Mouse (Mus musculus): Measurements from ENCODE around the gene Vangl2. TPM values are rescaled to one million over a fixed set of nuclear protein-coding genes. Genes with fewer than 3 reads are reported as not detected.

The Vangl2 gene
- polyA plus RNA-seq, 1 experiment from 2014 or later = 52.9 TPM

- Histone ChIP-seq H3K27me3 (ENCODE audit: control insufficient read depth, insufficient read depth, low read length) (no peaks in the 10 kb centered on the region), H3K27ac (ENCODE audit: low read depth, low read length) (peak overlapping the region; percentile 32; the same call in 1 of the 2 replicates), H3K4me2 (peak overlapping the region; percentile 84), H3K9me3 (ENCODE audit: control insufficient read depth, low read length) (no peaks in the 10 kb centered on the region), H3K4me3 (ENCODE audit: low read depth, low read length) (peak overlapping the region; percentile 93), H3K36me3 (ENCODE audit: control insufficient read depth, insufficient read depth, low read length) (no peaks in the 10 kb centered on the region), H3K9ac (ENCODE audit: low read length) (peak overlapping the region; percentile 98), H3K4me1 (ENCODE audit: control insufficient read depth, insufficient read depth, low read length) (peaks cover 51% of the 10 kb centered on the region)
- WGBS = 20% methylated on average over 8 of the region's 8 CpGs
- DNase-seq (ENCODE audit: low spot score, missing footprints) (peak; percentile 90), ATAC-seq (ENCODE audit: low FRiP score) (no peak)
Observed at GRCm38 (mm10) chr1:172025201-172025904, 2.9 kb downstream of the Vangl2 start.

- Histone ChIP-seq H3K36me3 (ENCODE audit: control insufficient read depth, insufficient read depth, low read length) (no peaks in the 10 kb centered on the region), H3K27ac (ENCODE audit: low read depth, low read length) (no peak overlapping the region), H3K9me3 (ENCODE audit: control insufficient read depth, low read length) (no peaks in the 10 kb centered on the region), H3K4me1 (ENCODE audit: control insufficient read depth, insufficient read depth, low read length) (peaks cover 62% of the 10 kb centered on the region), H3K9ac (ENCODE audit: low read length) (peak overlapping the region; percentile 98), H3K4me3 (ENCODE audit: low read depth, low read length) (peak overlapping the region; percentile 93), H3K4me2 (peak overlapping the region; percentile 84), H3K27me3 (ENCODE audit: control insufficient read depth, insufficient read depth, low read length) (no peaks in the 10 kb centered on the region)
- ATAC-seq (ENCODE audit: low FRiP score) = no peak
- peak; percentile 87 for DNase-seq (ENCODE audit: low spot score, missing footprints)
- 13% methylated on average over 9 of the region's 9 CpGs for WGBS
Observed at GRCm38 (mm10) chr1:172024140-172024895, 3.9 kb downstream of the Vangl2 start.

DNA sequence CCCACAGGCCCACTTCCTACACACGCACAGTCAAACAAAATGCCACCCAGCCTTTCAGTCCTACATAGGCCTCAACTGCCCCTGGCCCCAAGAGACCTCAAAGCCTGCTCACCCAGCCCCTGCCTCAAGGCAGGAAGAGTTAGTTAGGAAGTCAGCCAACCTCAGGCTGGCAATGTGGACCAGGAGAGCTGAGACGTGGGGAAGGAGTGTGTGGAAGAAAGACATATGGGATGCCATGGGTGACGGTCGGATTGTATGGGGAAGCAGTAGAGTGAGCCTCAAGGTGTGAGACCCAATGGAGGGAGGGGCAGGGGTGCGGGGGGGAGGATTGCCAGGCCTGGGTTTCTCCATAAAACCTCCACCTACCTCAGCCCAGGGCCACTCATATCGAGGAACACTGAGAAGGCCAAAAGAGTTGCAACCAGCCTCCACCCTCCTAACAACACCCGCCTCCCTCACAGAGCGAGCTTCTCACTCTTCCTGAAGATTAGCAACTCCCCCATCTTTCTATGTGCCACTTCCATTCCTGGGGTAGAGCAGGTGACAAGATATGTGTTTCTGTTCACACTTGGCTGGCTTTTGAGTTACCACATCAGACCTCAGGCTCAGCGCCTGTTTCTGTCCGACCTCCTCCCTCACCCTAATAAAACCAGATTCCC lies 8.3 kb downstream of the Vangl2 start:
- no peaks in the 10 kb centered on the region for H3K36me3 ChIP-seq (ENCODE audit: control insufficient read depth, insufficient read depth, low read length)
- peaks cover 79% of the 10 kb centered on the region for H3K4me1 ChIP-seq (ENCODE audit: control insufficient read depth, insufficient read depth, low read length)
- H3K4me2 ChIP-seq = no peak overlapping the region
- H3K9me3 ChIP-seq (ENCODE audit: control insufficient read depth, low read length) = no peaks in the 10 kb centered on the region
- no peaks in the 10 kb centered on the region for H3K27me3 ChIP-seq (ENCODE audit: control insufficient read depth, insufficient read depth, low read length)
- H3K4me3 ChIP-seq (ENCODE audit: low read depth, low read length) = no peak overlapping the region
- H3K27ac ChIP-seq (ENCODE audit: low read depth, low read length) = peak overlapping the region; percentile 86; the same call in 1 of the 2 replicates
- peak; percentile 75 for DNase-seq (ENCODE audit: low spot score, missing footprints)
- peak overlapping the region; percentile 28; the same call in 1 of the 2 replicates for H3K9ac ChIP-seq (ENCODE audit: low read length)
- no peak for ATAC-seq (ENCODE audit: low FRiP score)
- 80% methylated on average over 10 of the region's 10 CpGs for WGBS

DNA sequence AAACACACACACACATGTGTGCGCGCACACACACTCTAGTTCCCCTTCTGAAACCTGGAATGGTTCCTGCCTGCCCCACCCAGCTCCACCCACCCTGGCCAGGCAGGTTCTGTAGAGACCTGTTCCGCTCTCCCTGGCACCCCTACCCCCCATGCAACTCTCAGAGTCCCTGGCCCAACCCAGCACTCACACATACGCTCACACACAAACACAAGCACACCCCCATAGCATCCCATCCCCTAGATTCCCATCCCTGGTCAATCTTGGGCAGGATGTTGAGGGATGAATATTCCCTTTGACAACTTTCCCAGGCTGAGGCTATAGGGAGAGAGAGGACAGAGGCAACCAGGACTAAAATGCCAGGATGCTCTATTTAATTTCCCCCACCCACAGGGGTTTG lies 8.9 kb downstream of the Vangl2 start:
- no peaks in the 10 kb centered on the region for H3K36me3 ChIP-seq (ENCODE audit: control insufficient read depth, insufficient read depth, low read length)

GRCm38 (mm10) chr1:172018336-172019311 lies 9.6 kb downstream of the Vangl2 start:
- H3K27me3 ChIP-seq (ENCODE audit: control insufficient read depth, insufficient read depth, low read length) = no peaks in the 10 kb centered on the region
- peaks cover 79% of the 10 kb centered on the region for H3K4me1 ChIP-seq (ENCODE audit: control insufficient read depth, insufficient read depth, low read length)
- 62% methylated on average over 9 of the region's 9 CpGs for WGBS
- H3K27ac ChIP-seq (ENCODE audit: low read depth, low read length) = peak overlapping the region; percentile 86
- H3K9me3 ChIP-seq (ENCODE audit: control insufficient read depth, low read length) = no peaks in the 10 kb centered on the region
- H3K9ac ChIP-seq (ENCODE audit: low read length) = no peak overlapping the region
- H3K36me3 ChIP-seq (ENCODE audit: control insufficient read depth, insufficient read depth, low read length) = no peaks in the 10 kb centered on the region
- no peak overlapping the region for H3K4me3 ChIP-seq (ENCODE audit: low read depth, low read length)
- ATAC-seq (ENCODE audit: low FRiP score) (no peak), DNase-seq (ENCODE audit: low spot score, missing footprints) (peak; percentile 83)
- H3K4me2 ChIP-seq = peak overlapping the region; percentile 41

More for the DNA sequence above, 8.9 kb downstream of the Vangl2 start:
- H3K9ac ChIP-seq (ENCODE audit: low read length) = peak overlapping the region; percentile 28; the same call in 1 of the 2 replicates
- no peaks in the 10 kb centered on the region for H3K27me3 ChIP-seq (ENCODE audit: control insufficient read depth, insufficient read depth, low read length)
- no peak overlapping the region for H3K4me3 ChIP-seq (ENCODE audit: low read depth, low read length)
- DNase-seq (ENCODE audit: low spot score, missing footprints) (peak; percentile 77), ATAC-seq (ENCODE audit: low FRiP score) (no peak)
- WGBS = 93% methylated on average over 4 of the region's 4 CpGs
- no peak overlapping the region for H3K4me2 ChIP-seq
- no peaks in the 10 kb centered on the region for H3K9me3 ChIP-seq (ENCODE audit: control insufficient read depth, low read length)
- H3K27ac ChIP-seq (ENCODE audit: low read depth, low read length) = peak overlapping the region; percentile 86
- peaks cover 79% of the 10 kb centered on the region for H3K4me1 ChIP-seq (ENCODE audit: control insufficient read depth, insufficient read depth, low read length)

- Histone ChIP-seq H3K27me3 (ENCODE audit: control insufficient read depth, insufficient read depth, low read length) (no peaks in the 10 kb centered on the region), H3K27ac (ENCODE audit: low read depth, low read length) (peak overlapping the region; percentile 86), H3K9ac (ENCODE audit: low read length) (peak overlapping the region; percentile 65), H3K4me1 (ENCODE audit: control insufficient read depth, insufficient read depth, low read length) (peaks cover 82% of the 10 kb centered on the region), H3K4me2 (peak overlapping the region; percentile 41), H3K4me3 (ENCODE audit: low read depth, low read length) (peak overlapping the region; percentile 7; the same call in 1 of the 2 replicates), H3K36me3 (ENCODE audit: control insufficient read depth, insufficient read depth, low read length) (peaks cover 3% of the 10 kb centered on the region; the same call in 1 of the 2 replicates), H3K9me3 (ENCODE audit: control insufficient read depth, low read length) (no peaks in the 10 kb centered on the region)
- DNase-seq (ENCODE audit: low spot score, missing footprints) = peak; percentile 91
- 50% methylated on average over 6 of the region's 6 CpGs for WGBS
- ATAC-seq (ENCODE audit: low FRiP score) = no peak
Observed at GRCm38 (mm10) chr1:172017517-172018070, 10.7 kb downstream of the Vangl2 start.

- peak; percentile 99 for DNase-seq (ENCODE audit: low spot score, missing footprints)
- H3K27me3 ChIP-seq (ENCODE audit: control insufficient read depth, insufficient read depth, low read length) = no peaks in the 10 kb centered on the region
- peaks cover 78% of the 10 kb centered on the region for H3K4me1 ChIP-seq (ENCODE audit: control insufficient read depth, insufficient read depth, low read length)
- peak overlapping the region; percentile 7; the same call in 1 of the 2 replicates for H3K4me3 ChIP-seq (ENCODE audit: low read depth, low read length)
- peak overlapping the region; percentile 41 for H3K4me2 ChIP-seq
- H3K36me3 ChIP-seq (ENCODE audit: control insufficient read depth, insufficient read depth, low read length) = peaks cover 8% of the 10 kb centered on the region; the same call in 1 of the 2 replicates
- ATAC-seq (ENCODE audit: low FRiP score) = peak; percentile 90
- peak overlapping the region; percentile 86 for H3K27ac ChIP-seq (ENCODE audit: low read depth, low read length)
- H3K9me3 ChIP-seq (ENCODE audit: control insufficient read depth, low read length) = no peaks in the 10 kb centered on the region
- 12% methylated on average over 6 of the region's 6 CpGs for WGBS
- peak overlapping the region; percentile 65 for H3K9ac ChIP-seq (ENCODE audit: low read length)
Observed at GRCm38 (mm10) chr1:172016660-172017516, 11.4 kb downstream of the Vangl2 start.

Data from midbrain, embryonic 11.5 days (tissue).